Mouse (Mus musculus) testis, adult 2 months (tissue): ENCODE measurements around the gene Mxi1.

Experiments used
- CTCF ChIP-seq: fragments of 200-500 bp; IDR thresholded peaks from 2 replicates; pipeline ENCODE4 v1.5.1; 2012; ENCODE audit warnings: low read depth, mild to moderate bottlenecking, inconsistent platforms, low read length, moderate library complexity; ENCODE audit not compliant: control insufficient read depth, insufficient read depth, insufficient replicate concordance
- POLR2A ChIP-seq: fragments of 200-500 bp; IDR thresholded peaks from 2 replicates; pipeline ENCODE4 v1.6.1; 2012; ENCODE audit warnings: low read depth, mild to moderate bottlenecking, inconsistent platforms, low read length, moderate library complexity; ENCODE audit not compliant: control insufficient read depth

- no peak for TF ChIP-seq CTCF
- TF ChIP-seq POLR2A = no peak
Observed at GRCm38 (mm10) chr19:53276902-53277707, 33.2 kb upstream of the Mxi1 start.
